ENCODE assay signal across 20 mouse cellular contexts in the genomic region with DNA sequence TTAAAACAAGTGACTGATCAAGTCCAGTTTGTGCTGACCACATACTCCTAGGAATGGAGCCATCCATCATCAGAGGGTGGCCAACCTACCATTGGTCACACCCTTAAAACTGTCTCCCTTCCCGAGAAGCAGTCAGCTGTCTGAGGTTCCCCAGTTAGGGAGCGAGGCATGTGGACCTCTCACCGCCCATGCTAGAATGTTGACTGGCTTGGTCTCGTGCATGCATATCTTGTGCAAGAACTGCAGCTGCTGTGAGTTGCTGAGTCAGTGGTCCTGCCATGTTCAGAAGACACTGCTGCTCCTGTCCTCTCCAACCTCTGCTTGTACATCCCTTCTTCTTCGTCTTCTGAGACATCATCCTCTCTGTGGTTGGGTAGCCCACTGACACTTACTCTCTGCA.
"Had no signal": no experiment of that assay in that cellular context is flagged by ENCODE, and none has a peak within 500 bp of the region (broad histone marks: within the 10 kb centered on the region; RNA-seq: fewer than 3 reads in every experiment).

No protein-coding gene starts in this region.

- H3K4me3 ChIP-seq: layer of hippocampus, adult 2 months; limb, embryonic 10.5 days; limb, embryonic 13.5 days; midbrain, embryonic 12.5 days; midbrain, embryonic 15.5 days; neural tube, embryonic 13.5 days had no signal

- H3K9me3 ChIP-seq: limb, embryonic 10.5 days; limb, embryonic 13.5 days; midbrain, embryonic 12.5 days; midbrain, embryonic 15.5 days; neural tube, embryonic 13.5 days had no signal

- H3K27ac ChIP-seq: kidney, postnatal 0 days; layer of hippocampus, adult 2 months; limb, embryonic 10.5 days; limb, embryonic 13.5 days; liver, embryonic 14.5 days; macrophage; midbrain, embryonic 12.5 days; midbrain, embryonic 15.5 days; neural tube, embryonic 13.5 days had no signal

- DNase-seq: kidney, adult 2 months; kidney, postnatal 25 days; layer of hippocampus, adult 9-11 months; liver; liver, postnatal 0 days; lung, embryonic 14.5 days; retina, postnatal 1 day; thymus, adult 2 months; thymus, postnatal 14 days; thymus, postnatal 4 days had no signal

- H3K4me1 ChIP-seq: limb, embryonic 10.5 days; limb, embryonic 13.5 days; midbrain, embryonic 12.5 days; midbrain, embryonic 15.5 days had no signal

- ATAC-seq: liver, postnatal 0 days; lung, postnatal 0 days; midbrain, embryonic 15.5 days had no signal

- H3K9ac ChIP-seq: limb, embryonic 13.5 days; liver, embryonic 14.5 days; liver, postnatal 0 days; lung, embryonic 14.5 days; midbrain, embryonic 12.5 days; midbrain, embryonic 15.5 days; neural tube, embryonic 13.5 days had no signal

- H3K4me2 ChIP-seq: limb, embryonic 13.5 days; lung, embryonic 14.5 days; midbrain, embryonic 12.5 days; midbrain, embryonic 15.5 days; neural tube, embryonic 13.5 days had no signal

- H3K36me3 ChIP-seq: midbrain, embryonic 12.5 days; midbrain, embryonic 15.5 days; neural tube, embryonic 13.5 days had no signal

- H3K27me3 ChIP-seq: limb, embryonic 13.5 days; midbrain, embryonic 12.5 days; midbrain, embryonic 15.5 days; neural tube, embryonic 13.5 days had no signal
